Mouse (Mus musculus): ENCODE results near the gene Sh2b3. TPM values are rescaled to one million over a fixed set of nuclear protein-coding genes. Genes with fewer than 3 reads are reported as not detected.

Sh2b3 gene
- polyA plus RNA-seq, 1 experiment from 2014 or later, result 11.8 TPM

DNA sequence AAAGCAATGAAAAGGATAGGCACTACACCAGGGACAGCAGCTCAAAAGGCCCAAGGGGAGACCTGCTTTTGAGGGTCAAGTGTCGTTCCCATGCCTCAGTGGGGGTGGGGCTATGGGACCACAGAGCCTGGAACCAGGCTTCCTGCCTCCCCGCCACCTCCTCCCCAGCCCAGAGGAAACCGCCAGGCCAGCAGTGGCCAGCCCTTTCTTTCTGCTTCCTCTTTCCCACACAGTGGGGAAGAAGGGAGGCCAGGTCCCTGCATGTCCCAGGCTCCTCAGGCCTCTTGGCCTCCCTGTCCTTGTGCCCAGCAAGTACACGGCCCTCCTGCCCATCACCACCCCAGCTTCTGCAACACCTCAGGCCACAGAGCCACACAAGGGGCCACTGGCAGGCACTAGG, 13.3 kb downstream of the Sh2b3 start:
- no peak for ATAC-seq
- Histone ChIP-seq H3K36me3 (ENCODE audit: control insufficient read depth, insufficient read depth) (peaks cover 47% of the 10 kb centered on the region), H3K4me3 (ENCODE audit: low read depth, low read length) (no peak overlapping the region), H3K27ac (ENCODE audit: low read depth, low read length) (peak overlapping the region; percentile 41; the same call in 1 of the 2 replicates), H3K4me1 (replicated peaks; ENCODE audit: control insufficient read depth, insufficient read depth, low read length) (0 out of 2 replicates have a peak, but pooled peaks cover 10% of the 10 kb centered on the region), H3K27me3 (replicated peaks; ENCODE audit: control insufficient read depth, insufficient read depth, low read length) (no peaks in the 10 kb centered on the region), H3K9ac (ENCODE audit: low read depth, low read length) (no peak overlapping the region), H3K9me3 (ENCODE audit: control insufficient read depth) (no peaks in the 10 kb centered on the region), H3K4me2 (replicated peaks; ENCODE audit: low read depth) (no peak overlapping the region)
- no peak for TF ChIP-seq CTCF (IDR thresholded peaks at IDR 0.05; ENCODE audit: low read depth)
- 59% methylated on average over 4 of the region's 4 CpGs for WGBS

DNA sequence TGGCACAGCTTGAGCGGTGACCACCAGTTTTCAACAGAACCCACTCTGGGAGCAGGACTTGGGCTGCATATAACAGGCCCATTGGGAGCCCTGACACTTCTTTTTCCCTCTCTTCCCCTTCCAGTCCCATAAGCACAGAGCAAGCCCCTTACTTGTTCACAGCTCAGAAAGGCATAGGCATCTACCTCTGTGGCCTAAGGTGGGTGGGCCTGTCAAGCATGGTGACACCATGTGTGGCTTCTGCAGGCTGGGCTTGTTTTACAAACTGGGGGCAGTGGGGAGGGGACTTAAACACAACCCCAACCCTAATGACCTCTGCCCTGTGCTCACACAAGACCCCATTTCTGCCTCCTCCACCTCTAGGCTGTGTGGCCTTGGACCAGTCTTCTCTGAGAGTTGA, 13.8 kb downstream of the Sh2b3 start:
- Histone ChIP-seq H3K4me1 (replicated peaks; ENCODE audit: control insufficient read depth, insufficient read depth, low read length) (0 out of 2 replicates have a peak, but pooled peaks cover 10% of the 10 kb centered on the region), H3K9ac (ENCODE audit: low read depth, low read length) (no peak overlapping the region), H3K4me3 (ENCODE audit: low read depth, low read length) (no peak overlapping the region), H3K4me2 (replicated peaks; ENCODE audit: low read depth) (no peak overlapping the region), H3K27ac (ENCODE audit: low read depth, low read length) (no peak overlapping the region), H3K9me3 (ENCODE audit: control insufficient read depth) (no peaks in the 10 kb centered on the region), H3K36me3 (ENCODE audit: control insufficient read depth, insufficient read depth) (peaks cover 51% of the 10 kb centered on the region), H3K27me3 (replicated peaks; ENCODE audit: control insufficient read depth, insufficient read depth, low read length) (no peaks in the 10 kb centered on the region)
- no peak for ATAC-seq
- no peak for TF ChIP-seq CTCF (IDR thresholded peaks at IDR 0.05; ENCODE audit: low read depth)
- 89% methylated on average over 1 of the region's 1 CpGs for whole genome bisulfite sequencing

DNA sequence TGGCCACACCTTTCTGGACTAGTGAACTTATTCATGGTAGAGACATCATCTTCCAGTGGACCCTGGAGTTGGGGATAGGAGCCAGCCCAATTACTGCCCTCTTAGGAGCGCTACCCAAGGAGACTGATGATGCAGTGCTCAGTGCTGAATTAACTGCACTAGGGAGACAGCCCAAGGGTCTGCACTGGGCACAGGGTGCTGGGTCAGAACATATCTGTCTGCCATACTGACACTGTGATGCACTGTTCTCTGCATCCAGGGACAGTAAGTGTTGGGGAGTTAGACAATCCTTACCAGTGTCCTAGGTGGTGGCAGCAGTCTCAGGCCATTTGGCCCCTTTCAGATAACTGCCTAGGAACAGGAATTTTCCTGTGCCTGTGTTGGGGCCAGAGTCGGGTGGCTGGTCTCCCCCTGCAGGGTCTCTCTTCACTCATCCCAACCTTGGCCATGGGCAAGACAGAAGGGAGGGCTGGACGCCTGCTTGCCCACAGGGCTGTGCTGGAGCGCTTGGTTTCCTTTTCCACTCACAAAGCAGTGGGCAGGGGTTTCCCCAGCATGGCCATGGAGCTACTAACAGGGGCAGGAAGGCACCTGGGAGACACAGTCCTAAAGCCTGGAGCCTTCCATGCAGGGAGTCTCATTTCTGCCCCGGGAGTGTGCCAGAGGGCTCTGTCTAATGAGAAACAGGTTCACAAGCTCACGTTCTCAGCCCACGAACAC, 14.5 kb downstream of the Sh2b3 start:
- peaks cover 51% of the 10 kb centered on the region for H3K36me3 ChIP-seq (ENCODE audit: control insufficient read depth, insufficient read depth)
- H3K9ac ChIP-seq (ENCODE audit: low read depth, low read length), result no peak overlapping the region
- no peaks in the 10 kb centered on the region for H3K9me3 ChIP-seq (ENCODE audit: control insufficient read depth)
- WGBS, result 80% methylated on average over 7 of the region's 7 CpGs
- ATAC-seq, result no peak
- H3K27ac ChIP-seq (ENCODE audit: low read depth, low read length), result no peak overlapping the region
- no peak for TF ChIP-seq CTCF (IDR thresholded peaks at IDR 0.05; ENCODE audit: low read depth)
- no peaks in the 10 kb centered on the region for H3K27me3 ChIP-seq (replicated peaks; ENCODE audit: control insufficient read depth, insufficient read depth, low read length)
- H3K4me1 ChIP-seq (replicated peaks; ENCODE audit: control insufficient read depth, insufficient read depth, low read length), result 0 out of 2 replicates have a peak, but pooled peaks cover 10% of the 10 kb centered on the region
- no peak overlapping the region for H3K4me2 ChIP-seq (replicated peaks; ENCODE audit: low read depth)
- H3K4me3 ChIP-seq (ENCODE audit: low read depth, low read length), result no peak overlapping the region

DNA sequence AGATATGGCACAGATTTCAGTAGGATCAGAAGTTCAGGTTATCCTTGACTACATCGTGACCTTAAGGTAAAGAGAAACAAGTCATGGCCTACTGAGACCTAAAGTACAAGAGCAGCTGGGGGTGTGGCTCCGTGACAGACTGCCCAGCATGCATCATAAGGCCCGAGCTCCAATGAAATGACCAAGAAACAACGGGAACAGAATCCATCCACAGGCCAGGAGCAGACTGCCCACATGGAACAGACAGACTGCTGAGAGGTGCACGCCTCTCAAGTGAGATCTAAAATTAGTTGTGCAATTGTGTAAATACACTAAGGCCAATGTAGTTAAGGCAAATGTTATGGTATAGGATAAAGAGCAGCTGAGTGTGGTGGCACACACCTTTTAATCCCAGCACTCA, 15.9 kb downstream of the Sh2b3 start:
- Histone ChIP-seq H3K4me2 (replicated peaks; ENCODE audit: low read depth) (no peak overlapping the region), H3K27me3 (replicated peaks; ENCODE audit: control insufficient read depth, insufficient read depth, low read length) (no peaks in the 10 kb centered on the region), H3K4me3 (ENCODE audit: low read depth, low read length) (no peak overlapping the region), H3K9ac (ENCODE audit: low read depth, low read length) (no peak overlapping the region), H3K36me3 (ENCODE audit: control insufficient read depth, insufficient read depth) (peaks cover 61% of the 10 kb centered on the region), H3K4me1 (replicated peaks; ENCODE audit: control insufficient read depth, insufficient read depth, low read length) (0 out of 2 replicates have a peak, but pooled peaks cover 5% of the 10 kb centered on the region), H3K9me3 (ENCODE audit: control insufficient read depth) (no peaks in the 10 kb centered on the region), H3K27ac (ENCODE audit: low read depth, low read length) (peak overlapping the region; percentile 41; the same call in 1 of the 2 replicates)
- WGBS, result 64% methylated on average over 5 of the region's 5 CpGs
- no peak for ATAC-seq
- TF ChIP-seq CTCF (IDR thresholded peaks at IDR 0.05; ENCODE audit: low read depth), result no peak

DNA sequence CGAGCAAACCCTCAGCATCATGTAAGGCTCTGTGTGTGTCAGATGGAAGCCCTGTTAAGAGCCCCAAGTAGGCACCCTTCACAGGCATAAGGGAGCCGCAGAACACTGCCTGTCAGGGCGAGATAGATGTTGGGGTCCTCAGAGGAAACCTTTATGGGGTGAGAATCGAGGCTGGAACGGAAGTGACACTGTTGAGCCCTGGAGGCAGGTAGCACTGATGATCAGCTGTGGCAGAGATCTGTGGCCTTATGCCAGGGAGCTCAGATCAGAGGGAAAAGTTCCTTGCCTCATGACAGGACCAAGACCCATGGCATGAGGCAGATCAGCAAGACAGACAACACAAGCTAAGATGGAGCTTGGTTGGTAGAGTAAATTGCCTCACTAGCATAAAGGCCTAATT, 16.3 kb downstream of the Sh2b3 start:
- no peaks in the 10 kb centered on the region for H3K27me3 ChIP-seq (replicated peaks; ENCODE audit: control insufficient read depth, insufficient read depth, low read length)
- H3K4me3 ChIP-seq (ENCODE audit: low read depth, low read length), result no peak overlapping the region
- peaks cover 65% of the 10 kb centered on the region for H3K36me3 ChIP-seq (ENCODE audit: control insufficient read depth, insufficient read depth)
- no peak overlapping the region for H3K4me2 ChIP-seq (replicated peaks; ENCODE audit: low read depth)
- 0 out of 2 replicates have a peak, but pooled peaks cover 5% of the 10 kb centered on the region for H3K4me1 ChIP-seq (replicated peaks; ENCODE audit: control insufficient read depth, insufficient read depth, low read length)
- H3K9ac ChIP-seq (ENCODE audit: low read depth, low read length), result no peak overlapping the region
- peak overlapping the region; percentile 41; the same call in 1 of the 2 replicates for H3K27ac ChIP-seq (ENCODE audit: low read depth, low read length)
- H3K9me3 ChIP-seq (ENCODE audit: control insufficient read depth), result no peaks in the 10 kb centered on the region
- no peak for ATAC-seq
- 87% methylated on average over 5 of the region's 5 CpGs for WGBS
- TF ChIP-seq CTCF (IDR thresholded peaks at IDR 0.05; ENCODE audit: low read depth), result no peak

DNA sequence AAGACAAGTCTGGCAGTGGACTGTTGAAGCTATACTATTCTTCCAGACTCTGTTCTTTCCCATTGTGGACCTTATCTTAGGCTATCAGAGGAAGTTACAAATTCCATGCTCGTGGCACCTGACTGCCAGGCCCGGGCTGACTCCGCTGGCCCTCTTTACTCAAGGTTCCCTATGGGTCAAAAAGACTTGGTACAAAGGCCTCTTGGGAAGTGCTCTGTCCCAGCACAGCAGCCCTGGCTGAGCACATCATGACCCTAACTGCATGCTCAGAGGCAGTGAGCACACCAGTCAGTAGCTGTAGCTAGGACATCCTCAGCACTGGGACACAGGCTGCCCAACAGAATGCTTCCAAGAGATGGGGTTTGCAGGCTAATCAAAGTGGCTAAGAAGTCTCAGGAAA, 16.8 kb downstream of the Sh2b3 start:
- Histone ChIP-seq H3K36me3 (ENCODE audit: control insufficient read depth, insufficient read depth) (peaks cover 68% of the 10 kb centered on the region), H3K4me3 (ENCODE audit: low read depth, low read length) (no peak overlapping the region), H3K9ac (ENCODE audit: low read depth, low read length) (no peak overlapping the region), H3K27me3 (replicated peaks; ENCODE audit: control insufficient read depth, insufficient read depth, low read length) (no peaks in the 10 kb centered on the region), H3K27ac (ENCODE audit: low read depth, low read length) (peak overlapping the region; percentile 41; the same call in 1 of the 2 replicates), H3K9me3 (ENCODE audit: control insufficient read depth) (no peaks in the 10 kb centered on the region), H3K4me2 (replicated peaks; ENCODE audit: low read depth) (no peak overlapping the region), H3K4me1 (replicated peaks; ENCODE audit: control insufficient read depth, insufficient read depth, low read length) (0 out of 2 replicates have a peak, but pooled peaks cover 5% of the 10 kb centered on the region)
- no peak for TF ChIP-seq CTCF (IDR thresholded peaks at IDR 0.05; ENCODE audit: low read depth)
- WGBS, result 44% methylated on average over 3 of the region's 3 CpGs
- peak; percentile 50; the same call in 1 of the 2 replicates for ATAC-seq
